Mouse (Mus musculus) embryo, embryonic 11 days (tissue): Measurements from ENCODE around the gene Dbn1.

ENCODE experiments used
- DNase-seq: peaks from one replicate; pipeline ENCODE4 v3.0.0-alpha.2; 2015

The Dbn1 gene

GRCm38 (mm10) chr13:55510332-55510667 lies 22.4 kb upstream of the Dbn1 start:
- DNase-seq = no peak

- no peak for DNase-seq
Observed at GRCm38 (mm10) chr13:55508531-55508930, 20.6 kb upstream of the Dbn1 start.

- peak; percentile 41 for DNase-seq
Observed at GRCm38 (mm10) chr13:55507877-55508276, 20.0 kb upstream of the Dbn1 start.

- no peak for DNase-seq
Observed at GRCm38 (mm10) chr13:55506697-55507096, 18.8 kb upstream of the Dbn1 start.

GRCm38 (mm10) chr13:55505810-55506209 lies 17.9 kb upstream of the Dbn1 start:
- DNase-seq = no peak

- DNase-seq = no peak
Observed at GRCm38 (mm10) chr13:55504390-55504789, 16.5 kb upstream of the Dbn1 start.

- DNase-seq = no peak
Observed at GRCm38 (mm10) chr13:55502405-55502804, 14.5 kb upstream of the Dbn1 start.

- DNase-seq = no peak
Observed at GRCm38 (mm10) chr13:55500575-55500974, 12.7 kb upstream of the Dbn1 start.

- no peak for DNase-seq
Observed at GRCm38 (mm10) chr13:55498906-55499305, 11.0 kb upstream of the Dbn1 start.

- no peak for DNase-seq
Observed at GRCm38 (mm10) chr13:55496661-55497060, 8.8 kb upstream of the Dbn1 start.

GRCm38 (mm10) chr13:55495702-55496101 lies 7.8 kb upstream of the Dbn1 start:
- no peak for DNase-seq

GRCm38 (mm10) chr13:55494883-55495621 lies 7.1 kb upstream of the Dbn1 start:
- DNase-seq = no peak

- no peak for DNase-seq
Observed at GRCm38 (mm10) chr13:55494257-55494656, 6.3 kb upstream of the Dbn1 start.

GRCm38 (mm10) chr13:55486916-55487577 lies 864 bp downstream of the Dbn1 start:
- peak; percentile 76 for DNase-seq

- peak; percentile 38 for DNase-seq
Observed at GRCm38 (mm10) chr13:55486029-55486794, 1.7 kb downstream of the Dbn1 start.

GRCm38 (mm10) chr13:55484520-55485088 lies 3.3 kb downstream of the Dbn1 start:
- DNase-seq = no peak

GRCm38 (mm10) chr13:55483593-55483992 lies 4.3 kb downstream of the Dbn1 start:
- peak; percentile 68 for DNase-seq

GRCm38 (mm10) chr13:55483071-55483470 lies 4.8 kb downstream of the Dbn1 start:
- DNase-seq = no peak

GRCm38 (mm10) chr13:55482542-55482941 lies 5.4 kb downstream of the Dbn1 start:
- DNase-seq = no peak

GRCm38 (mm10) chr13:55479929-55480328 lies 8.0 kb downstream of the Dbn1 start:
- DNase-seq = no peak

- DNase-seq = no peak
Observed at GRCm38 (mm10) chr13:55479008-55479407, 8.9 kb downstream of the Dbn1 start.

GRCm38 (mm10) chr13:55478036-55478435 lies 9.9 kb downstream of the Dbn1 start:
- DNase-seq = peak; percentile 53

- DNase-seq = no peak
Observed at GRCm38 (mm10) chr13:55477492-55477891, 10.4 kb downstream of the Dbn1 start.

GRCm38 (mm10) chr13:55476256-55476655 lies 11.7 kb downstream of the Dbn1 start:
- no peak for DNase-seq
